Mouse (Mus musculus): ENCODE data around the gene Gm28360.
"Not testable (repeated sequence)": the region's sequence is repeated elsewhere in the genome, so short reads cannot be mapped to it uniquely, and the experiment has no call there.

DNA sequence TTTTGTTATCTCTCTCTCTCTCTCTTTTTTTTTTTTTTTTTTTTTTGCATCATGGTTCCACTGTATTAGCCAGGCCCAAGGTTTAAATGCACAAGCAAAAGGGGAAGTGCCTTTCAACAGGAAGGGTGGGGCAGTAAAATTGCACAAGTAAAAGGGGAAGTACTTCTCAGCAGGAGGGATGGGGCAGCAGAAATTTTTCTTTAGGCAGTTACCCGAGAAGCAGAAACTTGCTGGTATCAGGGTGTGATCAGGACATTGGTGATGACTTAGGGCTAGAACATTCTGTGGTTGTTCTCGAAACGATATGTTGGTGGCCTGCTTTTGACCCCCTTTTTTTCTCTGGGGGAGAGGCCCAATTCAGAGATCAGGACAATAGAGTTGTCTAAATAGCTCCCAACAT is 21.8 kb downstream of the Gm28360 start:
- not testable (repeated sequence) for TF ChIP-seq CTCF (IDR thresholded peaks at IDR 0.05; ENCODE audit: borderline replicate concordance, insufficient read depth, low read length); POLR2A (IDR thresholded peaks at IDR 0.05; ENCODE audit: low read depth, low read length)
